Mouse (Mus musculus) gastrocnemius, adult 8-10 months (tissue): ENCODE results near the gene Xrra1. TPM values are rescaled to one million over a fixed set of nuclear protein-coding genes. Genes with fewer than 3 reads are reported as not detected.
A peak's percentile ranks its signal among the peaks of the same experiment; 100 is the strongest.

Experiments
- DNase-seq, 2 experiments: peaks; one replicate each; pipeline ENCODE4 v3.0.0; 2022; ENCODE audit warnings: low spot score in 2 of 2
- total RNA-seq, 4 experiments: library from RNA; stranded (reverse); gene quantifications; 2 replicates each; pipeline ENCODE4 v1.2.4; 2022

The Xrra1 gene
- total RNA-seq, 4 experiments from 2014 or later: 0.31 to 0.80 (median 0.74) TPM

GRCm38 (mm10) chr7:99851121-99851520 is 7.8 kb upstream of the Xrra1 start:
- no peak for DNase-seq

- DNase-seq: no peak
These were observed 7.3 kb upstream of the Xrra1 start for GRCm38 (mm10) chr7:99851618-99852017.

- DNase-seq: no peak
These were observed 5.6 kb upstream of the Xrra1 start for GRCm38 (mm10) chr7:99853350-99853749.

GRCm38 (mm10) chr7:99854311-99854710 is 4.6 kb upstream of the Xrra1 start:
- DNase-seq: no peak

GRCm38 (mm10) chr7:99856266-99856861 is 2.6 kb upstream of the Xrra1 start:
- no peak for DNase-seq

DNA sequence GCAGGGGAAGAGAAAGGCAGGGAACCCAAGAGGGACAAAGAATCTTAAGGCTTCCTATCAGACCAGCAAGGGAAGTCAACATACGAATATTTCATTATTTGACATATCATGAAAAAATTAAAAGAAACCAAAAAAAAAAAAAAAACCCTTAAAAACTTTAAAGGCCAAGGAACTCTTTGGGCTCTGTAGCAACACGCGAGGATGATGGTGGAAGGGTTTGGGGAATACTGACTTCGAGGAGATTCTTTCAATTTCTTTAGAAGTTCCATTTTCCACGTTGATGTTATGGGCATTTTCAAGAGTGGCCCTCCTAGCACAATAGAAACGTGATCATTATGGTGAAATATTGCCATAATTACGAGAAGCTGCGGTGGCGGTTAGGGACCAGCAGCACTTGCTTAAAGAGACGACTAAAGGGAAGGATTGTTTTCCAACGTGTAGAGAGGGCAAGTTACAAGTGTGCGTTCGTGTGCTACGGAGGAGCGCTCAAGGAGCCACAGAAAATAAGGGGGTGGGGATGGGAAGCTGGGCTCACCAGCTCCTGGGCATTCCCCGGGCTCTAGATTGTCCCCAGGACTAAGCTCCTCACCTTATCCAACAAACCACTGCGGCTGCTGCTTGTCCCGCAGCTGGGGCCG is 622 bp upstream of the Xrra1 start:
- DNase-seq: no peak

GRCm38 (mm10) chr7:99863362-99863761 is 4.4 kb downstream of the Xrra1 start, which contains the start of gene Spcs2:
Gene Spcs2, minus strand, starts transcription at chr7:99863462.
- no peak for DNase-seq

DNA sequence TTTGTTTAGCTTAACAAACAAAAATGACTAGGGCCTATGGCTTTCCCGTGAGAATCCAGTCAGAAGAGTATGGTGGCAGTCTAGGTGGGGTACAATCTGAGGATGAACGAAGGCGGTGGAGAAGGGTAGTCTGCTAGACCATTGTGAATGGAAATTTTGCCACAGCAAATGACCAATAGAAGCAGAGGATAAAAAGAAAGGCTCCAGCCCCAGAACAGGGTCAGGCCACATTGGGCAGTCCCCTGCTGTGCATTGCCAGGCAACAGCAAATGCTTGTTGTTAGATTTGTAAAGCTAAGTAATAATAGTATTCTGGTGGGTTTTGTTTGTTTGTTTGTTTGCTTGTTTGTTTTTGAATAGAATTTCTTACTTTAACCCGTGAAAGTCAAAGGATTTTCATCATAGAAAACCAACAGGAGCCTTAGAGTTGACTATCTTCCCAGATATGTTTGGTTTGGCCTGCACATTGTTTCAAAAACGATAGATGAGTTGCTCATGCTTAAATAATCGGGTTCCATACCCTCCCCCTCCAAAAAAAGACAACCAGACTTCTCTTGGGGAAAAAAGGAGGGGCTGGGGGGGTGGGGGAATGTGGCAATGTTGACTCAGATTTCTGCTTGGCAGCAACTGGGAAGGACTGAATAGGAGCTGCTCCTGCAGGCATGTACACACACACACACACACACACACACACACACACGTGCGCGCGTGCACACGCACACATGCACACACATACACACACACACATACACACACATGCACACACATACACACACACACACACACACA is 5.5 kb downstream of the Xrra1 start:
- DNase-seq: no peak

GRCm38 (mm10) chr7:99865219-99865618 is 6.3 kb downstream of the Xrra1 start:
- no peak for DNase-seq

DNA sequence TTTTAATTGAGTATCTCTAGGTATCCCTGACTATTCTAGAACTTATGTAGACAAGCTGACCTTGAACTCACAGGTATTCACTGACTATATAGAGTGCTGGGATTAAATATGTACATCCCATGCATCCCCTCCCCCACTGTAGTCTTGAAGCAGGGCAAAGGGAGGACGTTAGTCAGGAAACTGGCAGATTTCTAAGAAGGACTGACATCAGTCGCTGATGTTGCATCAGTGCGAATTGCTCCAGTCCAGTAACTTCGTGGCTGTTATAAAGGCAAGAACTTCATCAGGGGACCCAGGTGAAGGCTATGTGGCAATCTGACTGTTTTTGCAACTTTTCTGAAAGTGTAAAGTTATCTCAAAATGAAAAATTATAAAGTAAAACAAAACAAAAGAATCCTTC is 10.4 kb downstream of the Xrra1 start:
- DNase-seq: no peak

DNA sequence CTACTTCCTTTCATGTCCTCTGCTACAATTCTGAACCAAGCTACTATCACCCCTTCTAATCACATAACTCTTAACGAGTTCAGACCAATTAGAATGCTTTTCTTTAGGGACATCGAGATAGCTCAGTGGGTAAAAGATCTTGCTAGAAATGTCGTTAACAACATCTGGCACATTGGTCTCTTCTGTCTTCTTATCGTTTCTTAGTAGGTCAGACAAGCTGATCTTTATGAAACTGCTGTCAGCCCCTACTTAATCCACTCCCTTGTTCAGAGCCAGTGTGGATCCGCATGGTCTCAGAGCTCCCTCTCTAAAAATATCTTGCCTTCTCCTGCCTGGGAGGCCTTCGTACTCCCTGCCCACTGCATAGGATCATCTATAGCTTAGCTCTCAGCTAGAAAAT is 15.0 kb downstream of the Xrra1 start:
- DNase-seq: no peak

GRCm38 (mm10) chr7:99875891-99876290 is 17.0 kb downstream of the Xrra1 start:
- no peak for DNase-seq

- DNase-seq: peak; percentile 64 to 66
These were observed 17.4 kb downstream of the Xrra1 start for GRCm38 (mm10) chr7:99876345-99876744.

- DNase-seq: no peak
These were observed 19.3 kb downstream of the Xrra1 start for GRCm38 (mm10) chr7:99878254-99878653.

- no peak for DNase-seq
These were observed 28.4 kb downstream of the Xrra1 start for GRCm38 (mm10) chr7:99887230-99887735.

- DNase-seq: no peak
These were observed 28.8 kb downstream of the Xrra1 start for GRCm38 (mm10) chr7:99887743-99888142.

- DNase-seq: no peak
These were observed 30.4 kb downstream of the Xrra1 start for GRCm38 (mm10) chr7:99889175-99889880.

DNA sequence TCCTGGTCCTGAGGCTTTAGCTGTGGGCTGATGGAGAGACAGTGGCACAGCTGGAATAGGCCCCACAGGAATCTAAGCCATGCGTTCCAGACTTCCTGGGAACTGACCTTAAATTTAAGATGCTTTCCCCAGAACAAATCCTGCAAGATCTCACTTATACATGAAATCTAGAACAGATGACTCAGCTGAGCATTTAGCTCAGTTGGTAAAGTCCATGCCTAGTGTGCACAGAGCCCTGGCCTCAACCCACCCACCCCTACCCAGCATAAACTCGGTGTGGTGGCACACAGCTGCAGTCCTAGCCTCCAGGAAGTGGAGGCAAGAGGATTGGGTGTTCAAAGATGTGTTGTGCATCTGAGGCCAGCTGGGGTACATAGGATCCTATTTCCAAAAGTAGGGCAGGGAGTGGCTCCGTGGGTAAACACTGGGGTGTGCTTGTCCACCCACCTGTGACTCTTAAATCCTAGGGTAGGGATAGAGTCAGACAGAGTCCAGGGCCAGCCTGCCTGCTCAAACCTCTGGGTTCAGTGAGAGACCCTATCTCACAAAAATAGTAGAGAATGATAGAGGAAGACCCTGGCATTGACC is 31.3 kb downstream of the Xrra1 start:
- no peak for DNase-seq

DNA sequence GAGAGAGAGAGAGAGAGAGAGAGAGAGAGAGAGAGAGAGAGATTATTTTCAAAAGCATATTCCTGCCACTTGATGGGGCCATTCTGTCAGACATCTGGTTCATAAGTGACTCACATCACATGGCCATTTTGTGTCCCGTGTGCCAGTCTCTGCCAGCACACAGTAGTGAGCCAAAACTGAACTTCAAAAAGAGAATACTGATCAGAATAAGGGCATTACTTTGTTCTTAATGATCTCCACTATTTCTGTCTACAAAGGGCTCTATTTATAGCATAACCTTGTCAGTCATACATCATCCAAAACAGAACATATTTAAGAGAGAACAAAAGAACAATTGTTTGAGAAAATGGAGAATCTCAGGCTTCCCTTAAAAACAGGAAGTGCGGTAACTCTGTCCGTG is 32.6 kb downstream of the Xrra1 start:
- no peak for DNase-seq

DNA sequence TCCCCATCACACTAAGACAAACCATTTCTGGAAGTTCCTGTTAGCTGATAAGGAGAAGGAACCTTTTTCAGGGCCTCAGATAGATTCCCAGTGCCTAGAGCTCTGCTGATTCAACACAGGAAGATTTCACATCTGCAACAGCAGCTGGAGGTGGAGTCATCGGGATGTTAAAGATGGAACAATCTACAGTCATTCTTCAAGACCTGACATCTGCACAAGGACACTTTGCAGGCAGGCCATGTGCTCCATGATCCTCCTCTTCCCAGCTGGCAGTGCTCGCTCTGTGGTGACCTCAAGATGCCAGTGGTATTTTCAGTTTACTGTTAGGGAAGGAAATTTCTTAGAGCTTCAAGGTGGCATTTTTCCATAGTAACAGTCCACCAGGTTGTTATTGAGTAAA is 33.4 kb downstream of the Xrra1 start:
- no peak for DNase-seq

- DNase-seq: no peak
These were observed 35.1 kb downstream of the Xrra1 start for GRCm38 (mm10) chr7:99893967-99894366.
